Mouse (Mus musculus): Measurements from ENCODE around the gene Pcsk2.

DNA sequence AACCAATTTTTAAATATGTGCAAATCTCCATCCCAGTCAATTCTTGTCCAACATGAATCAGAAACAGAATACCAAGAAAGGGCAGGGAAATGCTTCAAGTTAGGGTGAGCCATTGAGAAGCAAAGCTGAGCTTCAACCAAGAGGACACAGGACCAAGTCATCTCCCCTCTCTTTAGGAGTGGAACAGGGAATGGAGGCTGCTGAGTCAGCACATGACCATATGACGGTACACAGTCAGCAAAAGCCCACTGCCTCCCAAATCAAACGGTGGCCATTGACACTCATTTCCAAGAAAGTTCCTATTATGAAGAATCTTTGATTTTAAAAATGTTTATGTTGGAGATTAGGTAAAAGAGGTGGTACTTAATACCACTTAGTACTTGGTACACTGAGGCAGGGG, 44.4 kb downstream of the Pcsk2 start:
- no peak for TF ChIP-seq CTCF (IDR thresholded peaks at IDR 0.05; ENCODE audit: low read depth)
- TF ChIP-seq EP300 (IDR thresholded peaks at IDR 0.05; ENCODE audit: low read depth) = no peak
